Mouse (Mus musculus) cortical plate, adult 2 months (tissue): ENCODE data around the gene Eif3i.

Experiments used
- CTCF ChIP-seq: fragments of 200-500 bp; IDR thresholded peaks from 2 replicates; pipeline ENCODE4 v1.5.1; 2011; ENCODE audit warnings: mild to moderate bottlenecking, control low read depth, low read length; ENCODE audit not compliant: insufficient read depth; ENCODE audit errors: extremely low read depth
- POLR2A ChIP-seq: fragments of 200-500 bp; IDR thresholded peaks from 2 replicates; pipeline ENCODE4 v1.6.1; 2011; ENCODE audit warnings: mild to moderate bottlenecking, low read length, control low read depth; ENCODE audit not compliant: insufficient read depth; ENCODE audit errors: extremely low read depth

DNA sequence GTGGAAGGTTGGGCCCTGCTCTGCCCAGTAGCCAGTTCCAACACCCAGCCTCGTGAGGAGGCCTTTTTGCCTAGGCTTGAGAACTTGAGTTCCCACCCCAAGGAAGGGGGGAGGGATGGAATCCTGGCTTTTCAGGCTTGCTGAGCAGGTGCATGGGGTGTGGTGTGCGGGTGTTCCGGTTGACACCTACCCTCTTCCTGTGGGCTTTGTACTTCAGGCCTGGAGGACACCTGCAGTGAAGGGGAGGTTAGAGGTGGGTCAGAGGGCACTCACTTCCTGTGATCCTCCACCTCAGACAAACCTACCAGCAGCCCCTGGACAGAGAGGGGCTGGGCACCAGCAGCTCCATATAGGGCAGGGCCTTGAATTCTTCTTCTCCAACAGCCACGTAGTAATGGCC, 9.6 kb upstream of the Eif3i start:
- TF ChIP-seq POLR2A (0 out of 2 replicates have a peak, but pooled peaks have one; percentile 3), CTCF (no peak)
